Mouse (Mus musculus) lung, postnatal 0 days (tissue): ENCODE results near the gene Rptor.

Experiments
- CTCF ChIP-seq: IDR thresholded peaks from 2 replicates; pipeline ENCODE4 v1.5.1; 2016; ENCODE audit warnings: antibody characterized with exemption, mild to moderate bottlenecking
- EP300 ChIP-seq: IDR thresholded peaks from 2 replicates; pipeline ENCODE4 v1.6.1; 2016; ENCODE audit warnings: antibody characterized with exemption, mild to moderate bottlenecking, control low read depth

GRCm38 (mm10) chr11:119637519-119637918 is 34.8 kb downstream of the Rptor start:
- TF ChIP-seq CTCF (peak; percentile 68), EP300 (no peak)
